Mouse (Mus musculus) midbrain, embryonic 16.5 days (tissue): ENCODE measurements around the gene Mast4. TPM values are rescaled to one million over a fixed set of nuclear protein-coding genes. Genes with fewer than 3 reads are reported as not detected.
A peak's percentile ranks its signal among the peaks of the same experiment; 100 is the strongest.

Source experiments
- ATAC-seq: fragments of 200-750 bp; cut with Nextera tagmentation; 2 replicates; pipeline ENCODE4 v1.8.0; 2017; ENCODE audit warnings: moderate TSS enrichment
- H3K27ac ChIP-seq: fragments of 300-500 bp; sonication (generic); 2 replicates; pipeline ENCODE4 v1.5.1; 2014; ENCODE audit warnings: mild to moderate bottlenecking, low read length, mixed read lengths
- H3K27me3 ChIP-seq: fragments of 300-500 bp; sonication (generic); 2 replicates; pipeline ENCODE4 v1.6.1; 2014; ENCODE audit warnings: low read depth, low read length, mixed read lengths; ENCODE audit not compliant: control insufficient read depth, insufficient read depth
- H3K36me3 ChIP-seq: fragments of 300-500 bp; sonication (generic); 2 replicates; pipeline ENCODE4 v1.6.1; 2014; ENCODE audit warnings: mild to moderate bottlenecking, low read length, moderate library complexity, mixed read lengths; ENCODE audit not compliant: control insufficient read depth, insufficient read depth
- H3K4me1 ChIP-seq: fragments of 300-500 bp; sonication (generic); 2 replicates; pipeline ENCODE4 v1.6.1; 2014; ENCODE audit warnings: mild to moderate bottlenecking, low read length, mixed read lengths; ENCODE audit not compliant: control insufficient read depth, insufficient read depth
- H3K4me2 ChIP-seq: fragments of 300-500 bp; sonication (generic); 2 replicates; pipeline ENCODE4 v1.6.1; 2014; ENCODE audit warnings: mild to moderate bottlenecking, low read length, mixed read lengths
- H3K4me3 ChIP-seq: fragments of 300-500 bp; sonication (generic); 2 replicates; pipeline ENCODE4 v1.5.1; 2014; ENCODE audit warnings: low read depth, mild to moderate bottlenecking, low read length, moderate library complexity, mixed read lengths
- H3K9ac ChIP-seq: fragments of 300-500 bp; sonication (generic); 2 replicates; pipeline ENCODE4 v1.6.1; 2014; ENCODE audit warnings: low read depth, low read length, mixed read lengths
- H3K9me3 ChIP-seq: fragments of 300-500 bp; sonication (generic); replicated peaks from 2 replicates; pipeline ENCODE4 v1.6.1; 2014; ENCODE audit warnings: mild to moderate bottlenecking, low read length, mixed read lengths; ENCODE audit not compliant: control insufficient read depth, poor library complexity, severe bottlenecking
- WGBS: fragments of 180-500 bp; shearing (Covaris S2); extraction: QIAGEN DNeasy Blood & Tissue Kit; methylation state at CpG from one replicate; pipeline ENCODE4 v1.1.7; 2014; 5-methylcytosine and 5-hydroxymethylcytosine counted together
- polyA plus RNA-seq: library from polyadenylated mRNA; unstranded; fragments of >200 nt; fragmentation: Nextera tagmentation; extraction: Ambion mirVana; gene quantifications from 2 replicates; pipeline ENCODE4 v1.2.1, GENCODE M21; 2015

The Mast4 gene
- polyA plus RNA-seq, 1 experiment from 2014 or later, result 33.8 TPM

GRCm38 (mm10) chr13:103138298-103138697 lies 196.0 kb downstream of the Mast4 start:
- Histone ChIP-seq H3K36me3 (no peaks in the 10 kb centered on the region), H3K4me2 (no peak overlapping the region), H3K4me1 (no peaks in the 10 kb centered on the region), H3K4me3 (no peak overlapping the region), H3K9me3 (no peaks in the 10 kb centered on the region), H3K9ac (no peak overlapping the region), H3K27me3 (no peaks in the 10 kb centered on the region), H3K27ac (no peak overlapping the region)
- no peak for ATAC-seq

GRCm38 (mm10) chr13:103135224-103135883 lies 198.9 kb downstream of the Mast4 start:
- no peaks in the 10 kb centered on the region for H3K27me3 ChIP-seq
- no peak overlapping the region for H3K9ac ChIP-seq
- WGBS, result 80% methylated on average over 17 of the region's 17 CpGs
- H3K4me1 ChIP-seq, result no peaks in the 10 kb centered on the region
- no peak overlapping the region for H3K27ac ChIP-seq
- H3K4me2 ChIP-seq, result no peak overlapping the region
- no peak overlapping the region for H3K4me3 ChIP-seq
- ATAC-seq, result no peak
- H3K9me3 ChIP-seq, result no peaks in the 10 kb centered on the region
- H3K36me3 ChIP-seq, result no peaks in the 10 kb centered on the region

- Histone ChIP-seq H3K4me2 (no peak overlapping the region), H3K9ac (no peak overlapping the region), H3K4me1 (no peaks in the 10 kb centered on the region), H3K27ac (no peak overlapping the region), H3K4me3 (no peak overlapping the region), H3K36me3 (no peaks in the 10 kb centered on the region), H3K9me3 (no peaks in the 10 kb centered on the region), H3K27me3 (no peaks in the 10 kb centered on the region)
- 79% methylated on average over 2 of the region's 2 CpGs for WGBS
- ATAC-seq, result no peak
Measured at GRCm38 (mm10) chr13:103131781-103132180, 202.5 kb downstream of the Mast4 start.

GRCm38 (mm10) chr13:103129130-103129797 lies 205.0 kb downstream of the Mast4 start:
- Histone ChIP-seq H3K27me3 (no peaks in the 10 kb centered on the region), H3K4me3 (no peak overlapping the region), H3K4me1 (no peaks in the 10 kb centered on the region), H3K36me3 (no peaks in the 10 kb centered on the region), H3K4me2 (no peak overlapping the region), H3K27ac (no peak overlapping the region), H3K9me3 (no peaks in the 10 kb centered on the region), H3K9ac (no peak overlapping the region)
- peak; percentile 30; the same call in 1 of the 2 replicates for ATAC-seq
- WGBS, result 46% methylated on average over 6 of the region's 6 CpGs

GRCm38 (mm10) chr13:103128729-103129128 lies 205.6 kb downstream of the Mast4 start:
- Histone ChIP-seq H3K4me3 (no peak overlapping the region), H3K4me2 (no peak overlapping the region), H3K9me3 (no peaks in the 10 kb centered on the region), H3K27me3 (no peaks in the 10 kb centered on the region), H3K9ac (no peak overlapping the region), H3K27ac (no peak overlapping the region), H3K36me3 (no peaks in the 10 kb centered on the region), H3K4me1 (no peaks in the 10 kb centered on the region)
- 60% methylated on average over 7 of the region's 7 CpGs for WGBS
- no peak for ATAC-seq

- ATAC-seq, result no peak
- Histone ChIP-seq H3K4me3 (no peak overlapping the region), H3K4me1 (no peaks in the 10 kb centered on the region), H3K36me3 (no peaks in the 10 kb centered on the region), H3K27ac (no peak overlapping the region), H3K4me2 (no peak overlapping the region), H3K27me3 (no peaks in the 10 kb centered on the region), H3K9me3 (no peaks in the 10 kb centered on the region), H3K9ac (no peak overlapping the region)
- 94% methylated on average over 5 of the region's 5 CpGs for WGBS
Measured at GRCm38 (mm10) chr13:103127594-103127993, 206.7 kb downstream of the Mast4 start.

- Histone ChIP-seq H3K36me3 (no peaks in the 10 kb centered on the region), H3K4me2 (no peak overlapping the region), H3K9ac (no peak overlapping the region), H3K4me1 (peaks cover 8% of the 10 kb centered on the region), H3K27me3 (no peaks in the 10 kb centered on the region), H3K4me3 (no peak overlapping the region), H3K9me3 (no peaks in the 10 kb centered on the region), H3K27ac (no peak overlapping the region)
- ATAC-seq, result no peak
- WGBS, result 98% methylated on average over 9 of the region's 9 CpGs
Measured at GRCm38 (mm10) chr13:103123716-103124115, 210.6 kb downstream of the Mast4 start.

GRCm38 (mm10) chr13:103121796-103122792 lies 212.2 kb downstream of the Mast4 start:
- WGBS, result 62% methylated on average over 22 of the region's 22 CpGs

More at GRCm38 (mm10) chr13:103121796-103122792, 212.2 kb downstream of the Mast4 start:
- no peak overlapping the region for H3K9ac ChIP-seq
- no peak overlapping the region for H3K4me2 ChIP-seq
- no peak overlapping the region for H3K27ac ChIP-seq
- H3K27me3 ChIP-seq, result no peaks in the 10 kb centered on the region
- peaks cover 8% of the 10 kb centered on the region for H3K4me1 ChIP-seq
- ATAC-seq, result no peak
- H3K4me3 ChIP-seq, result no peak overlapping the region
- no peaks in the 10 kb centered on the region for H3K9me3 ChIP-seq
- H3K36me3 ChIP-seq, result no peaks in the 10 kb centered on the region
